Mouse (Mus musculus) layer of hippocampus, adult 9-11 months (tissue): ENCODE data around the gene Med11.
"Not testable (repeated sequence)": the region's sequence is repeated elsewhere in the genome, so short reads cannot be mapped to it uniquely, and the experiment has no call there.

Experiments used
- DNase-seq: peaks from one replicate; pipeline ENCODE4 v3.0.0; 2022

The Med11 gene

DNA sequence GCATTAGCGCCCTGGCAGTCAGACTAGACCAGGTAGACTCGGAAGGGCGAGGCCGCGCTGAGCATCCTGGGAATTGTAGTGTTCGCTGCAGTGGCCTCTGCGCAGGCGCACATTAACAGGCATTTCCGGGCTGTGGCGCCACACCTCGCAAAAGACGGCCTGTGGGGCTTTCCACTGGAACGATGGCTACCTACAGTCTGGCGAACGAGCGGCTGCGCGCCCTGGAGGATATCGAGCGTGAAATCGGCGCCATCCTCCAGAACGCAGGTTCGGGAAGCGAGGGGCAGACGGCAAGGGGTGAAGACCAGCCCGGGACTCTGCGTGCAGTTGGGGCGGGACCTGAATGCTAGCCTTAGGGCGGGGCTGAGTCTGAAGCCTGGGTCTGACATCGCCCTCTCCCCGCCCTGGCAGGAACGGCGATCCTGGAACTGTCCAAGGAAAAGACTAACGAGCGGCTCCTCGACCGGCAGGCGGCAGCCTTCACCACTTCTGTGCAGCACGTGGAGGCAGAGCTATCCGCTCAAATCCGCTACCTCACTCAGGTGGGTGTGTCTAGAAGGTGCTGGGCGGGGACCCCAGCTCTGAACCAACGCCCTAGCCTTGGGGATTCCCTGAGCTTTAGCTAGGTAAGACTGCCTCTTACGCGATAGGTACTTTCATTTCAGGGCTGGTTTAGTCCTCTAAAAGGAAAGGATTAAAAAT is at the start of gene Med11:
Gene Med11 (plus strand): TSS at position 123 of the 702 bp plus-strand sequence.
- DNase-seq = peak; percentile 95

DNA sequence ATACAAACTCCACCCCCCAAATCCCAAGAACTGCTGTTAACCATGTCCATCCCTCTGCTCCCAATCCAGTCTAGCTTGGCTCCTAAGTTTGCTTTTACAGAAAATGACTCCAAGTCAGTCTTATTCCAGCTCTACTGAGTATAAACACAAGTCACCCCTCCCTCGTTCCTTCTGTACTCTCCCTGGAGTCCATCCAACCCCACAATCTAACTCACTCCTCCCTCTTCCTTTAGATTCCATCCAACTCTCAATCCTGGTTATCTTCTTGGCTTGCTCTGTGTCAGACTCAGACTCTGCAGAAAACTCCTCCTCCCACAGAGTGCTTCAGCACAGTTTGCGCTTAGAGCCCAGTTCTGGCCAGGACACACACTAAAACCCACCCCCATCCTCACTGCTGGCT is 48.1 kb upstream of the Med11 start:
- peak; percentile 18 for DNase-seq

DNA sequence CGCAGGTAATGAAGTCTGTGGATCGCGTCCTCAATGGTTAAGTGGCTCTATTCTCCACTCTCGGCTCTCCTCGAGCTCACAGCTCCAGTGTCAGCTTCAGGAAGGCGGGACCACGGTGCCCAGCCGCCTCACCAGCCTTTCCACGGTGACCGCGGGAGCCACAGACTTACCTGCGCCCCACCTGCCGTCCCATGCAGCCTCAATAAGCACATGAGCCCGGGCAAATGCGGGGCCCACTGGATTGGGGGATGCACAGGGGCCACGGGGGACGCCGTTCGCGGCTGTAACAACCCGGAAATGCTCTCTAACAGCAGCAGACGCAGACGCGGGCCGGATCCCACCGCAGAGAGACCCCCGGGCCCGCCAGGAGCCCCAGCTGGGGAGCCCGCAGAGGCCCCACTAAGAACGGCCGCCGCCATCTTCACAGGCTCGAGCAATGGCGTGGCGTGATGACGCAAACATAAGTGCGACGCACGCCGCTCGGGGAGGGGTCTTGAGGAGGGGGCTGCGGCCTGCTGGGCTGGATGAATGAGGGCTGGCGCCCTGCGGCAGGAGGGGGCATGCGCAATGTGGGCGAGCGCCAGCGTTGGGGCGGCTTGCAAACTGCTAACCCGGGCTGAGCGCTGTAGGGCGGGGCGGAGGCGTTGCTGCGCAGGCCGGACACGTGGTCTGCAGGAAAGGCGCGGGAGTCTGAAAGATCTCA is 42.0 kb upstream of the Med11 start, which contains the start of gene Pelp1:
Gene Pelp1 (minus strand): TSS at position 438 of the 703 bp plus-strand sequence.
- peak; percentile 90 for DNase-seq

DNA sequence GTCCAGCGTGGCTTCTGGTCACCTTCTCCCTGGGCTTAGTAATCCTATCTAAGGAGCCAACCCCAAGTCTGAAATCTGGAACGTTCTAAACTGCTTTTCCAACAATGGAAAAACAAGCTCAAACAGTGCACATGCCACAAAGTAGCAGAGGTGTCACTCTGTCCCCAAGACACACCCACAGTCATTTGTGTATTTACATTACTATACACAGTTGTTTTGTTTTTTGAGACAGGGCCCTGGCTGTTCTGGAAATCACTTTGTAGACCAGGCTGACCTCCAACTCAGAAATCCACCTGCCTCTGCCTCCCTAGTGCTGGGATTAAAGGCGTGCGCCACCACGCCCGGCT is 41.4 kb upstream of the Med11 start:
- no peak for DNase-seq

DNA sequence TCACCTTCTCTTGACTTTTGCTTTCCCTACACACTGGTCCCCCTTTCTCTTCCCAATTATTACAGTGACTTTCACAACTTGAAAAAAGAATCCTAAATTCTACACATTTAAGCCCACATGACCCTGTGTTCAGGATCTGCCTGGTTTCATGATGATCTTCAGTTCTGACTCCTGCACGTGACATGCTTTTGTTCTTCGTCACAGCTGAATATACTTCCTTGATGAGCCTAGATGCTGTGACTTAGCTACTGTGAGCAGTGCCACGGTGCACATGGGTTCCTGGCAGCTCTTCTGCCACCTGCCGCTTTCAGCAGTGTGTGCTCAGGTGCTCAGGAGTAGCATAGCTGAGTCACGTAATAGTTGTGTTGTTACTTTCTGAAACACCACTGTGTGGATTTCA is 39.1 kb upstream of the Med11 start:
- no peak for DNase-seq

DNA sequence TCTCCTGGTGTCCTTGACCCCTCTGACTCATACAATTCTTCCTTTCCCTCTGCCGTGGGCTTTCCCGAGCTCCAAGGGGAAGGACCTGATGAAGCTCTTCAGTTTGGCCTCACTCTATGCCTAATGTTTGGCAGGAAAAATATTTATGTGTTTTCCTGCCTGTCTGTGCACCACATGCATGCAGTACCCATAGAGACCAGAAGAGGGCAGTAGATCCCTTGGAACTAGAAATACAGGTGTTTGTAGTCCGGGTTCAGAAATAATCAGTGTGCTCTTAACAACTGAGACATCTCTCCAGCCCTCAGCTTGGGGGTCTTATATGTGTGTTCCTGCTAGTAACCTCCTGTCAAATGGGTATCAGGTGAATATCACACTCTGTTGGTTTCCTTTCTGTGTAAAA is 37.8 kb upstream of the Med11 start:
- peak; percentile 68 for DNase-seq

DNA sequence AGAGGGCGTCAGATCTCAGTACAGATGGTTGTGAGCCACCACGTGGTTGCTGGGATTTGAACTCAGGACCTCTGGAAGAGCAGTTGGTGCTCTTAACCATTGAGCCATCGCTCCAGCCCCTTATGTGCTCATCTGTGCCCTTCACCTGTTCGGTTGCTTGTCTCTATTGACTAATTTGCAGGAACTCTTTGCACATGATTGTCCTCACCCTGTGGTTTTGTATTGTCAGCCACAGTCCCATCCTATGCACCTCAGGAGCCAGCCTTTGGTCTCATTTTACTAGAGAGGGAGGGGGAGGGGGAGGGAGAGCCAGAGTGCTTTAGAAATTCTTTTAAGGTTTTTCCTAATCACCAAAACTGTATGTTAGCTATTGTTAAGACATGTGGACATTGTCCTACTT is 33.5 kb upstream of the Med11 start:
- DNase-seq = no peak

DNA sequence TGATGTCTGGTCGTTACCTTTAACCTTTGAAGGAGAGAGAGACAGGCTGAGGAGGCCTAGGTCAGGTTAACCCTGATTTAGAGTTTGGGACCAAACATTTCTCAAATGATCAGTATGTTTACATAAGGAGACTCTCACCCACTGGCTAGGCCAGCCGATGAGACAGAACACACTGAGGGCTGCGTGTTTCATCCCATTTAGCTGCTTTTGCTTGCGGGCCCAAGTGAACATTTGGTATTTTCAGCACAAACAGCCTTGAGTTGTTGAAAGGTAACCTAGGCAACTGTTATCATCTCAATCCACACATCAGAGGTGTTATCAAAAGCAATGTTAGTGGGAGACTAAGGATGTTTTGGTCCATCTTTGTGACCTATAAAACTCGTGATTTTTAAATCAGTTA is 32.2 kb upstream of the Med11 start:
- DNase-seq = peak; percentile 49

DNA sequence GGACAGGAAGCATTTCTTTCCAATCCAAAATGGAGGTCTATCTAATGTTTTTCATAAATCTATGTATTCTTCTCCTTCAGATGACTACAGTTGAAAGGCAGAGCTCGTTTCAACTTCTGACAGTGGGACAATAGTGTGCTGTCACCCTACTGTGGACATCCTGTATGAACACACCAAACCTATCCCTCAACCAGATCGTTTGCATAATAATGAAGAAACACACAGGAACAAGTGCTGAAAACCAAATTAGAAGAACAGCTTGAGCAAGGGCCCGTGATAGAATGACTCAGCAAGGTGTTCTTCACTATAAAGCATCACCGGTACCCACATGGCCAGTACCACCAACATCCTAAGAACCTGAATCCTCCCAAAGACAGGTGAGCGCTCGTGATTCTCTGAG is 25.1 kb upstream of the Med11 start:
- not testable (repeated sequence) for DNase-seq

DNA sequence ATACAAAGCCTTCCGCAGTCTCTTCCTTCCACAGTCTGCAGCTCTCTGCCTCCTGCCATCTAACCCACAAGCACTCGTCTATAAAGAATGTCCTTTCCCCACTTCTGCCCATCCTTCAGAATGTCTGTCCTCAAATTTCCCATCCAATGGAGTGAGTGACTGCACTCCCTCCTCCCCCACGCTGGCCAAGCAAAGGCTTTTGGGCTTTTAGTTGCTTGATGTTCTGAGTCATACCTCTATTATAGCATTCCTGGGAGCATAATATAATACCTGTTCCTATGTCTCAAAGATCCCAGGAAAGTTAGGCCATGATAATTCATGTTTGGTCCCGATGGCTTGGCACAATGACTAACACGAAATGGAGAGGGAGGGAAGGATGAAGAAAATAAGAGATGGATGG is 20.1 kb upstream of the Med11 start:
- DNase-seq = no peak

DNA sequence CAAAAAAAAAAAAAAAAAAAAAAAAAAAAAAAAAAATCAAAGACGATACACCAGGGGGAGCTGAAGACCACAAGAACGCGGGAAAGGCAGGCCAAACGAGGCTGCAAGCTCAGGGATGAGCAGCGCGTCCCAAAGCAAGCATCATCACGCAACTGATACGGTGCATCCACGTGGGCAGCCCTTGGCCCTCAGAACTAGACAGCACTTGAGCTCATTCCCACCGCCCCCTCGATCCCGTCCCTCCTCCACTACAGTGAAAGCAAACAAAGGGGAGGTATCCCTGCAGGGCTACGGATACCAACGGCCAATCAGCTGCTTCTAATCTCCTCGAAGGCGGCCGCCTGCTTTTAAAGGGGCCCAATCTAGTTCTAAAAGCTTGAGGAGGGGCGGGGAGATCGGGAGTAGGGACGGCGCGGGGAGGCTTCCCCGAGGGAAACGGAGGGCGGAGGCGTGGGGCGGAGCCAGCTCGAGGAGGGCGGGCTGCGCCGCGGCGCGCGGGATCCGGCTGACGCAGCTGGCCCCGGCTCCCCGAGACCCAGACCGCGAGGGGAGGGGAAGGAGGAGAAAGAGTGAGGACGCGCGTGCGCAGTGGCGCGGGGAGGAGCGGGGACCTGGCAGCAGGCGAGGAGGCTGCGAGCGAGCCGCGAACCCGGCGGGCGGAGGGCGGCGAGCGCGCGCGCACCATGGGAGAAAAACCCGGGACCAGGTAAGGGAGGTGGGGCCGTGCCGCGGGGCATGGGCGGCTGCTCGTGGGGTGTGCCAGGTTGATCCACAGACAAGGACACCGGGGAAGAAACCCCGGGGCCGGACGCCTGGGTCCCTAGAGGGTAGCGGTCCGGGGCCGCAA is 19.4 kb upstream of the Med11 start, which contains the start of gene Arrb2:
Gene Arrb2 (plus strand): TSS at position 588 of the 847 bp plus-strand sequence.
- DNase-seq = peak; percentile 99

DNA sequence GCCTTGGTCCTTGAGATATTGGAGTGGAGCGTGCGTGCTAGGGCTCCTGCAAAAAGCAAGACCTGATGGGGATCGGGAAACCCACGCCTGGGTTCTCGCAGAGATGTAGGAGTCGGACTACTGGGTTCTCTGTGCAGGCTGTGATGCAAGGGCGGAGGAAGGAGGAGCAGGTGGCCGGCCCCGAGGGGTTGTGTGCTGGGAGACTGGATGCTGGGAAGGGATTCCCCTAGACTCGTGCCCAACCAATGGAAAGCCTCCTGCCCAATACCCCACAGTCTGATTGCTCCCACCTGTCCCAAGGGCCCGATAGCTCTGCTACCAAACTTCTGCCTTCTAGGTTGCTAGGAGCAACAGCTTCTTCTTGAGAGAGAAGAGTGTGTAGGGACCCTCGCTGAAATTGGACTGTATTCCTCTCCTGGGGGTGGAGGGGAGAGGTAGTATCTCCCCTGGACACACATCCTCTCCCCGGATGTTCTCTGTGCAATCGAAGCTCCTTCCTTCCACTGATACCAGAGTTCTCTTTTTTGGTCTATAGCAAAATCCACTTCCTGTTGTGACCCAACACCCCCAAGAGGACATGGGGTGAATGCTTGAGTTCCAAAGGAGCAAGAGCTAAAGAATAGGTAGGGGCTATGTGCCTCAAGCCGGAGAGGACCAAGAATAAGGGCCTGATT is 18.7 kb upstream of the Med11 start:
- DNase-seq = peak; percentile 69

DNA sequence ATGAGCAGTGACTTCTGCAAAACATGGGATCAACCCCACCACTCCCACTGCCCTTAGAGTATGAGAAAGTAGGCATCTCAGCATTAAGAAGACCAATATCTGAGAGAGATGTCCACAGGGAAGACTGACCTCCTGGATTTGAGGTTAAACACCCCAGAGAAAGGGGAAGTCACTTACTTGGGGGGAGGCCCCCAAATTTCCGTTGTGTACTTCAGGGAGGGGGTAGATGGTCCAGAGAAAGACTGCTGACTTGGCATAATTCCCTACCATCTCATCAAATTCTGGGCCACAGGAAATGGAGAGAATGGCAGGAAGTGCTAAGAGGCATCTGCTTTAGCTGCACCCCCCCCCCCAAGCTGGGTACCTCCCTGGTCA is 18.2 kb upstream of the Med11 start:
- DNase-seq = no peak

DNA sequence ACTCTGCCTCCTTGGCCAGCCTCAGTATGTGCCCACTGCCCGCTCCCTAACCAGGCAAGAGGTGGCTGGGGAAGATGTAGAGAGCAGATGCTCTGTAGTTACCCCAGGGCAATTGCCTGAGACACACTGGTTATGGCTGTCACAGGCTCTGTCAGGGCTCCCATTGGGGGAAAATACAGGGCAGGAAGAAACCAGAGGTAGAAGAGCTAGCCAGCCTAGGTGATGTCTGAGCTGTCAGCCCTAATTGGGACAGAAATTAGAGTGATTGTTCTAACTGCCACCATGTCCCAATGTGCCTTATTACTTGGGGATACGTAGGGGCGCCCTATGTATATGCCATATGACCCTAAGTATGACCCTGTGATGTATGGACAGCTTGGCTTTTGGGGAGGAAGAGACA is 17.8 kb upstream of the Med11 start:
- no peak for DNase-seq

DNA sequence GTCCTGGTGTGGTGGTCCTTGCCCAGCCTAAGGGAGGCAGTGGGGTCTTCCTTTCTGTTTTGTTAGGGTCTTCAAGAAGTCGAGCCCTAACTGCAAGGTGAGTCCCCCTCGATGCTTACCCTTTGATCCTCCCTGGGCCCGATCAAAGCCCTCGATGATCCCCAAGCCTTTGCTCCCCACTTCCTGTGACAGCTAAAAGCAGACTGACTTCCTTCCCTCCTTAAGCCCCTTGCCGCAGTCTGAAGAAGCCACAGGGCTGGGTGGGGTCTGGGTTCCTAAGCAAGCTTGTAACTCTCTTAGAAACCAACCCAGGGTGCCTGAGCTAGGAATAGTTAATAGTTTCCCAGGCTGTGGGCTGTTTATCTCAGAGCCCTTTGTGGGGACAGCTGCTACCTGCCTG is 16.2 kb upstream of the Med11 start:
- DNase-seq = no peak

DNA sequence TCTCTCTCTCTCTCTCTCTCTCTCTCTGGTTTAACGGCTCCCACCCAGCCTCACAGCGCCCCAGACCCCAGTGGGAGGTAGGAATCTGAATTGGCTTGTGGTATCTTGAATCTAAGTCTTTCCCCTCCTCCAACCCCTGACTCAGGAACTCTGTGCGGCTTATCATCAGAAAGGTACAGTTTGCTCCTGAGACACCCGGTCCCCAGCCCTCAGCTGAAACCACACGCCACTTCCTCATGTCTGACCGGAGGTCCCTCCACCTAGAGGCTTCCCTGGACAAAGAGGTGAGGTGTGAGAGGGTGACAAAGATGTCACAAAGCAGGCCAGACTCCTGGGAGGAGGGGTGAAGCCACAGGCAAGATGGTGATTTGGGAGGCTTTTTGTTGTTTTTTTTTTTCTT is 14.3 kb upstream of the Med11 start:
- DNase-seq = no peak

DNA sequence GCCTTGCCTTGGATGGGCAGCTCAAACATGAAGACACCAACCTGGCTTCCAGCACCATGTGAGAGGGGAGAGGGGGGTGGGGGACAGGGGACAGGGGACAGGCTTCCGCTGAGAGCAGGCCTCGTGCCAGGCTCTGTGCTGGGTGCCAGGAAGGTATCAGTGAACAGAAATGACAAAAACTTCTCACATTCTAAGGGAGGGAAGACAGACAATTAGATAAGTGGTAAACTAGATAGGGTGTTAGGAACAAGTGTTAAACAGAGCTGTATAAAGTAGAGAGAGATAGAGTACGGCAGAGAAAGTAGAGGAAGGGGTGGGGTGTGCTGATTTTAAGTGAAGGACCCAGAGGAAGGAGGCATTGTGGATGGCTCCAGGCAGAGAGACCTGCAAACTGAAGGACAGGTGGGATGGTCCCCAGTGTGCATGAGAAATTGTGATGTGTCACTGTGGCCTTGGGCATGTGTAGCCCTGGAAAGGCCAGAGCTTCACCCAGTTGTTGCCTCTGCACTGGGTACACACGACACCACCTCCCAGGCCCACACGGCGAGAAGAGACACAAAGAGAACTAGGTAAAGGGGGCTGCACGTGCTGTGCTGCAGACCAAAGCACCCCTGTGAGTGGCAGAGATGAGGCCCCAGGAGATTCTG is 12.9 kb upstream of the Med11 start:
- DNase-seq = no peak

DNA sequence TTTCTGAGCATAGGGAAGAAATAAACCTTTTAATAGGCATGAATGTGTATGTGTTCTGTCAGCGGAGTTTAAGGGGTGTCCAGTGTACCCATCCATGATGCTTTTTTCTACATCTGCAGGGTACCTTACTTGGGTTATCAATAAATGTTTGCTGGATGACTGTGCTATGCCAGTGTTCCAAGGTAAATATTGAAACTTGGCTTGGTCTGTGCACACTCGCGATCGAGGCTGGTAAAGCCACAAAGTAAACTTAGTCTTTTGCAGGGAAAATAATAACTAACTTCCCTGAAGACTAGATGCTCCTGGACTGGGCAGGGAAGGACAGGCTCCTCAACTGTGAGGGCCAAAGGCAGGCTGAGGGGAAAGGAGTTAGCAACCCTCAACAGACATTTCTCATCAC is 11.1 kb upstream of the Med11 start:
- DNase-seq = no peak

DNA sequence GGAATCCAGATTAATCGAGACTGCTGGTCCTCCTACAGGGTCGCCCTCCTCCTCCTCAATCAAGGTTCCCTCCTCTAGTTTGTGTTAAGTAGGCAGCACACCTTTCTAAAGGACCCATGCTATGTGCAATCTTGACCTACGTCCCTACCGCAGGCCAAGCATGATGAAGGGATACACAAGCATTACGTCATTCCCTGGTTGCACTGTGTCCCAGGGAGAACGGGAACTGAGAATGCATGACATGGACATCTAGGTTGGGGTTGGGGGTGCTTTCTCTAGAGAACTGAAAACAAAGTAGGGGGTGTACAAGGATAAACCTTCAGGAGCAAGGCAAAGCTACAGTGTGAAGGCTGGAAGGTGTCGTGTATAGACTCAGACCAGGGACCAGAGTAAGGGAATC is 9.8 kb upstream of the Med11 start:
- no peak for DNase-seq

DNA sequence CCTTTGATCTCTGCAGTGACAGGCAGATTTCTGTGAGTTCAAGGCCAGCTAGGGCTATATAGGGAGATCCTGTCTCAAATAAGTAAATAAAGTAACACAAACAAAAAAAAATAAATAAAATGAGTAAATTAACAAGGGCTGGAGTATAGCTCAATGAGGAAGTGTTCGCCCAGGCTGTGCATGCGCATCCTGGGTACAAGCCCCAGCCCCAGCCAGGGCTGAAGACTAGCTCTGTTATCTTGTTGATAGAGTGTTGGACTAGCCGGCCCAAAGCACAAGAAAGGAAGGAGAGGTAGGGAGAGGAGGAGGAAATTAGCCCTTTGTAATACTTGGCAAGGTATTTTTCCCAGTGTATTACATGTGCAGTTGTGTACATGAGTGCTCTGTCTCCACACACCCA is 7.8 kb upstream of the Med11 start:
- DNase-seq = no peak

DNA sequence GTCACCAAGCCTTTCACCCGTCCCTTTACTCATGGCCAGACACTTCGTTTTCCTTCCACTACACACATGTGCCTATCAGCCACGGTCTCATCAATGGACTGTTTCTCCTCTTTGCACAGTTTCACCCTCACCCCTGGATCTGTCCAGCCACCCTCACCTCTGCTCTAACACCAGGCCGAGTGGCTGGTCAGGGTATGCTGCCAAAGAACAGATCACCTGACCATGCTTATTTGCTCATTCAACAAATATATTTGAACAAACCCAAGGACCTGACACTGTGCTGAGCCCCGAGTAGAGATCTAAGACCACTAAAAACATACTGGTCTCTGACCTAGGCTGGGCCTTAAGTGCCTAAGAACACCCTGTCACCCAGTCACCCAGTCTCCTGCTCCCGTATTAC is 7.1 kb upstream of the Med11 start:
- no peak for DNase-seq

DNA sequence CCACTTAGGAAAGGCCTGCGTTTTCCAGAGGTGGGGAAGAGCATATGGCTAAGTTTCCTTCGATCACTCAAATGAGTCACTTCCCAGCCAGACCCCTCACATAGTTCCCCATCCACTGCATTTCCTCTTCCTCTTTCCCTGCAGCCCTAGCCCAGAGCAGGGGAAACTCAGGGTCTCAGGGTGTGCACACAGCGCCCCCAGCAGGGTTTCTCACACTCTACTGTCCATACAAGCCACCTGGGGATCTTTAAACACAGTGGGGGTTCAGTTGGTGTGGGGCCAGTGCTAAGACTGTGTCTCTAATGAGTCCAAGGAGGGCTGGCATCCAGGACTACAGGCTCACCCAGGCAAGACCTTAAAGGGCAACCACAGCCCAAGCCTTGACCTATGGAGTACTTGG is 5.0 kb upstream of the Med11 start:
- peak; percentile 44 for DNase-seq

DNA sequence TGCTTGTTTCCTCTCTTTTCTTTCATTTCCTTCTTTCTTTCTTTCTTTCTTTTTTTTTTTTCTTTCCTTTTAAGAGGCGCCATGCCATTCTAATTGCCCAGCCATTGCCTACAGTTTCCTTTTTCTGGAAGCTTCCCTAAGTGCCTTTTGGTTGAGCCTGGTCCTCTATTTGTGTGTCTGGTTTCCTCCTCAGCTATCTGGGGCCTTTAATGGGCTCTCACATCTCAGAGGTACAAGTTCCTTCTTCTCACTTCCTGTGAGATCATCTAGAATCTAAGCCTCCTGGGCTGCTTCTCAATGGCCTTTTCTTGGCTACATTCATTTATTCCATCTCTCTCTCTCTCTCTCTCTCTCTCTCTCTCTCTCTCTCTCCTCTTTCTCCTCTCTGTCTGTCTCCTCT is 4.3 kb upstream of the Med11 start:
- DNase-seq = no peak
